Mouse (Mus musculus): ENCODE measurements around the gene Olfr315. TPM values are rescaled to one million over a fixed set of nuclear protein-coding genes. Genes with fewer than 3 reads are reported as not detected.
"Not testable (repeated sequence)": the region's sequence is repeated elsewhere in the genome, so short reads cannot be mapped to it uniquely, and the experiment has no call there.

The Olfr315 gene
- polyA plus RNA-seq (2016; fragmentation: Nextera tagmentation; extraction: Ambion mirVana): not detected in 2 replicates

GRCm38 (mm10) chr11:58772888-58773287, at the start of gene Olfr315:
Gene Olfr315, plus strand, starts transcription at chr11:58773188.
- ATAC-seq (ENCODE audit: insufficient number of reproducible peaks, insufficient read depth, low FRiP score, low TSS enrichment, low read depth): no peak
- Histone ChIP-seq H3K4me3 (replicated peaks) (no peak within 1 kb of the TSS), H3K9me3 (peaks cover 3% of the 10 kb centered on the region; the same call in 1 of the 2 replicates), H3K4me2 (no peak within 1 kb of the TSS), H3K27me3 (no peaks in the 10 kb centered on the region), H3K36me3 (no peaks in the 10 kb centered on the region), H3K4me1 (replicated peaks) (no peaks in the 10 kb centered on the region), H3K9ac (replicated peaks) (no peak within 1 kb of the TSS), H3K27ac (no peak within 1 kb of the TSS)

GRCm38 (mm10) chr11:58723914-58724313, 49.1 kb upstream of the Olfr315 start, which contains the start of gene Olfr318:
Gene Olfr318, minus strand, starts transcription at chr11:58724014.
- Histone ChIP-seq H3K36me3 (no peaks in the 10 kb centered on the region), H3K27me3 (no peaks in the 10 kb centered on the region), H3K27ac (no peak within 1 kb of the TSS), H3K9me3 (no peaks in the 10 kb centered on the region), H3K9ac (replicated peaks) (no peak within 1 kb of the TSS), H3K4me3 (replicated peaks) (no peak within 1 kb of the TSS), H3K4me2 (no peak within 1 kb of the TSS), H3K4me1 (replicated peaks) (no peaks in the 10 kb centered on the region)
- ATAC-seq (ENCODE audit: insufficient number of reproducible peaks, insufficient read depth, low FRiP score, low TSS enrichment, low read depth): no peak

DNA sequence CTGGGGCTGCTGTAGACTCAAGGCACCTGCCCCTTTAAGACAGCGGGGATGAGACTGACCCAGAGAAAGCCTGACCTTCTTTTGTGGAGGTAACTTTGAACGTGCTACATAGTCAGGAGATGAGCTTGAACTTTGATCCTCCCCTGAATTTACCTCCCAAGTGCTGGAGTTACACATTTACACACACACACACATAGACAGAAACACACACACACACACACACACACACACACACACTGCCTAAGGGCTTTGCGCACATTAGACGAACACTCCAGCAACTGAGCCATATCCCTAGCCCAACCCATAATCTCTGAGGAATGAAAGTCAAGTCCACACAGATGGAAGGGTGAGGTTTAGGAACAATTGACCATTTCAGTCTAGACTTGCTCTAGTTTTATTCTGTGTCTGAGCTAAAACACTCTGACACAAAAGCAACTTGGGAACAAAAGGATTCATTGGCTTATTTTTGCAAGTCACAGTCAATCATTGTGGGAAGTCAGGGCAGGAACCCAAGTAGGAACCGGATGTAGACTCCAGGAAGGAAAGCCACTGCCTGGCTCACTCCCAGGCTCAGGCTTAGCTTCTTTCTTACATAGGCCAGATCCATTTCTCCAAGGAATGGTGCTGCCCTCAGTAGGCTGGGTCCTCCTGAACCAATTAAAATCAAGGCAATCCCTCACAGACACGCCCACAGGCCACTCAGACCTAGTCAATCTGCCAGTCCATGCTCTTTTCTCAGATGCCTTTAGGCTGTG, 44.9 kb upstream of the Olfr315 start:
- H3K27me3 ChIP-seq; H3K4me2 ChIP-seq; H3K27ac ChIP-seq; H3K4me1 ChIP-seq (replicated peaks); H3K36me3 ChIP-seq; ATAC-seq (ENCODE audit: insufficient number of reproducible peaks, insufficient read depth, low FRiP score, low TSS enrichment, low read depth); H3K9ac ChIP-seq (replicated peaks); H3K9me3 ChIP-seq; H3K4me3 ChIP-seq (replicated peaks): not testable (repeated sequence)
- 85% methylated on average over 6 of the region's 6 CpGs for WGBS

GRCm38 (mm10) chr11:58733372-58733771, 39.6 kb upstream of the Olfr315 start:
- Histone ChIP-seq H3K4me1 (replicated peaks) (no peaks in the 10 kb centered on the region), H3K9me3 (no peaks in the 10 kb centered on the region), H3K36me3 (no peaks in the 10 kb centered on the region), H3K4me3 (replicated peaks) (no peak overlapping the region), H3K9ac (replicated peaks) (no peak overlapping the region), H3K27me3 (no peaks in the 10 kb centered on the region), H3K4me2 (no peak overlapping the region), H3K27ac (no peak overlapping the region)
- no peak for ATAC-seq (ENCODE audit: insufficient number of reproducible peaks, insufficient read depth, low FRiP score, low TSS enrichment, low read depth)
- WGBS: 73% methylated on average over 3 of the region's 3 CpGs

DNA sequence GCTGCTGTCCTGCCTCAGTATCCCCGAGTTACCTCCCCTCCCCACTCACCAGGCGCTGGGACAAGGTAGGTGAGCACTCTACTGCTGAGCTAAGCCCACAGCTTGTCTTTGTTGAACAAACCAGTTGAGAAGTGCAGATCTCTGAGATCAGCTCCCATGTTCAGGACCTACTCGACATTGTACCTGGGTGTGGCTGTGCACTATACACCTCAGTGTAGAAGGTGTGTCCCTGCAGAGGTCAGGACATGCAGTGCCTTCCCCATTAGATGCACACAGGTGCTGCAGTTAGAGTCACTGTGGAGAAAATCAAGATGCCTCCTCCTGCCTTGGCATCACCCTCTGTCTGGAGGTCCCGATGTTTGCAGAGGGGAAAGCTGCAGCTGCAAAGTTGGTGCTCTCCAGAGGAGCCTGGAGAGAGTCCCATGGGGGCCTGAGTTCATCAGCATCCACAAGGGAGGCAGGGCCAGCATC, 34.2 kb upstream of the Olfr315 start, which contains the start of gene Olfr317:
Gene Olfr317 (minus strand): TSS at position 421 of the 471 bp plus-strand sequence.
- H3K36me3 ChIP-seq: no peaks in the 10 kb centered on the region
- no peak for ATAC-seq (ENCODE audit: insufficient number of reproducible peaks, insufficient read depth, low FRiP score, low TSS enrichment, low read depth)
- WGBS: 78% methylated on average over 4 of the region's 4 CpGs
- no peaks in the 10 kb centered on the region for H3K9me3 ChIP-seq
- H3K27ac ChIP-seq: no peak within 1 kb of the TSS
- no peak within 1 kb of the TSS for H3K4me3 ChIP-seq (replicated peaks)
- no peaks in the 10 kb centered on the region for H3K4me1 ChIP-seq (replicated peaks)
- no peak within 1 kb of the TSS for H3K9ac ChIP-seq (replicated peaks)
- H3K27me3 ChIP-seq: no peaks in the 10 kb centered on the region
- H3K4me2 ChIP-seq: no peak within 1 kb of the TSS

GRCm38 (mm10) chr11:58751096-58751495, 21.9 kb upstream of the Olfr315 start:
- not testable (repeated sequence) for ATAC-seq (ENCODE audit: insufficient number of reproducible peaks, insufficient read depth, low FRiP score, low TSS enrichment, low read depth); H3K36me3 ChIP-seq; H3K4me3 ChIP-seq (replicated peaks); H3K9ac ChIP-seq (replicated peaks); H3K27ac ChIP-seq; H3K4me2 ChIP-seq; H3K9me3 ChIP-seq; H3K27me3 ChIP-seq; H3K4me1 ChIP-seq (replicated peaks)
- 85% methylated on average over 18 of the region's 18 CpGs for WGBS

DNA sequence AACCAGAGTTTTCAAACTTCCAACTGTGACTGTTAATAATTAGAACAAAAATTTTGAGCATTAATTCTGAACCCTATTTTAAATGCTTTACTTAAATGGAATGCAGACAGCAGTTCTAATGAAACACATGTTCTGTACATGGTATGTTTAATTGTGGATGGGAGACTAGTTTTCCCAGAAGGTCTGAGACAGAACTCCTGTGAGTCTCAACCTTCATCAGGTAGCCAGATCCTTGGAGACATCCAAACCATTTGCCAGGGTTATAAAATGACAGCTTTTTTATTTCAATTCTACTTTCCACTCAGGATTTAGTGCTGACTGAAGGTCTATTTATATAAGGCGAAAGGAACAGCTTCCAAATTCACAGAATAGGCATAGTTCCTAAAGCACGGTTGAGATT, 20.6 kb upstream of the Olfr315 start, which contains the start of gene Olfr316:
Gene Olfr316 (plus strand): TSS at position 301 of the 400 bp plus-strand sequence.
- H3K4me1 ChIP-seq (replicated peaks): no peaks in the 10 kb centered on the region
- WGBS: 86% methylated on average over 2 of the region's 2 CpGs
- H3K36me3 ChIP-seq: no peaks in the 10 kb centered on the region
- H3K27ac ChIP-seq: no peak within 1 kb of the TSS
- no peak within 1 kb of the TSS for H3K9ac ChIP-seq (replicated peaks)
- no peak within 1 kb of the TSS for H3K4me2 ChIP-seq
- no peaks in the 10 kb centered on the region for H3K9me3 ChIP-seq
- H3K4me3 ChIP-seq (replicated peaks): no peak within 1 kb of the TSS
- no peaks in the 10 kb centered on the region for H3K27me3 ChIP-seq
- no peak for ATAC-seq (ENCODE audit: insufficient number of reproducible peaks, insufficient read depth, low FRiP score, low TSS enrichment, low read depth)

DNA sequence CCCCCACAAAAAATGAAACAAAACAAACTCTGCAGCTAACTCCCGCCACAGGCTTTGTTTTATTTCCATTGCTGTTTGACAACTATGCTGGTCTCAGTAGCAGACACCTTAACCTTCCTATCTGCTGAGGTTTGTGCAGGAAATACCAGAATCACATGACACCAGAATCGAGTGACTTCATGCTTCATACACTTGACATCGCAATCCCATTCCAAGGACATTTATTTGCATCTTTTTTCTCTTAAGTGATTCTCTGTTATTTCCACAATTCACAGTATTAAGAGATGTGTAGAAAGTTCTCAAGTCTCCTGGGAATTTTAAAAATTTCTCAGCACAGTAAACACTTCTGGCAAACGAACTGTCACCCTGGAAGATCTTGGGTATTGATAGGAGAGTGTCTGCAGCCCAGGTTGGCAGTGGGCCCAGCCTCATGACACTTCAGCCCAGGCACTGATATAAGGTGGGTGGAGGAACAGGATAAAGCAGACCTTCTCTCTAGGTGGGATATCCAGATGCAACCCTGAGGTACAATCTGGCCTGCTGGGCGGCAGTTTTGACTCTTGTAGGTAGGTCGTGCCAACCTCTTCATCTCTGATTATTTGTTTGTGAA, 9.6 kb downstream of the Olfr315 start, which contains the start of gene Olfr314:
Gene Olfr314 (plus strand): TSS at position 473 of the 610 bp plus-strand sequence.
- no peak for ATAC-seq (ENCODE audit: insufficient number of reproducible peaks, insufficient read depth, low FRiP score, low TSS enrichment, low read depth)
- Histone ChIP-seq H3K27ac (no peak within 1 kb of the TSS), H3K4me2 (no peak within 1 kb of the TSS), H3K27me3 (no peaks in the 10 kb centered on the region), H3K9me3 (no peaks in the 10 kb centered on the region), H3K36me3 (no peaks in the 10 kb centered on the region), H3K4me3 (replicated peaks) (no peak within 1 kb of the TSS), H3K9ac (replicated peaks) (no peak within 1 kb of the TSS), H3K4me1 (replicated peaks) (no peaks in the 10 kb centered on the region)
- 82% methylated on average over 6 of the region's 6 CpGs for WGBS

- no peaks in the 10 kb centered on the region for H3K36me3 ChIP-seq
- no peak overlapping the region for H3K4me3 ChIP-seq (replicated peaks)
- no peaks in the 10 kb centered on the region for H3K4me1 ChIP-seq (replicated peaks)
- no peak for ATAC-seq (ENCODE audit: insufficient number of reproducible peaks, insufficient read depth, low FRiP score, low TSS enrichment, low read depth)
- H3K27me3 ChIP-seq: no peaks in the 10 kb centered on the region
- H3K9ac ChIP-seq (replicated peaks): no peak overlapping the region
- H3K9me3 ChIP-seq: no peaks in the 10 kb centered on the region
- no peak overlapping the region for H3K27ac ChIP-seq
- no peak overlapping the region for H3K4me2 ChIP-seq
- WGBS: 78% methylated on average over 2 of the region's 2 CpGs
Measured at GRCm38 (mm10) chr11:58784182-58784581, 11.2 kb downstream of the Olfr315 start.

DNA sequence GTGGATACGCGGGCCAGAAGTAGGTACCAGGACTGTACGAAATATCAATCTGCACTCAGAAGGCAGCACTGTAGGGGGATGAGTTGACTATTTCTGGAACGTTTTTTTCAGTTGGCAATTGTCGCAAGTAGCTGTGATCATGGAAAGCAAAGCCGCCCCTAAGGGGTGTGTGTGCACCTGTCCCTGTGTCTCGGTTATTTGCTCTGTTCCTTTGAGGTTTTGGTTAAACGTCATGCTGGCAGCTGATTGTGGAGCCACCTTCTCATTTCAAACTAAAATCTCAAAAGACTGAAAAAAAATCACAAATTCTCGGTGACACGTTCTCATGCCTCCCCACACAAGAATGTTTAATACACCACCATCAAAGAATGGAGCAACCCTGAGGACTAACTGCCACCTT, 14.7 kb downstream of the Olfr315 start:
- Histone ChIP-seq H3K4me3 (replicated peaks) (no peak overlapping the region), H3K36me3 (no peaks in the 10 kb centered on the region), H3K27ac (no peak overlapping the region), H3K9me3 (no peaks in the 10 kb centered on the region), H3K9ac (replicated peaks) (no peak overlapping the region), H3K4me2 (no peak overlapping the region), H3K4me1 (replicated peaks) (no peaks in the 10 kb centered on the region), H3K27me3 (no peaks in the 10 kb centered on the region)
- 88% methylated on average over 10 of the region's 10 CpGs for WGBS
- ATAC-seq (ENCODE audit: insufficient number of reproducible peaks, insufficient read depth, low FRiP score, low TSS enrichment, low read depth): no peak

GRCm38 (mm10) chr11:58788346-58788745, 15.4 kb downstream of the Olfr315 start:
- Histone ChIP-seq H3K4me2 (no peak overlapping the region), H3K27ac (no peak overlapping the region), H3K4me1 (replicated peaks) (no peaks in the 10 kb centered on the region), H3K9me3 (no peaks in the 10 kb centered on the region), H3K36me3 (no peaks in the 10 kb centered on the region), H3K9ac (replicated peaks) (no peak overlapping the region), H3K27me3 (no peaks in the 10 kb centered on the region), H3K4me3 (replicated peaks) (no peak overlapping the region)
- 83% methylated on average over 8 of the region's 8 CpGs for whole genome bisulfite sequencing
- ATAC-seq (ENCODE audit: insufficient number of reproducible peaks, insufficient read depth, low FRiP score, low TSS enrichment, low read depth): no peak

All from limb, embryonic 12.5 days (tissue).